Mouse (Mus musculus) neural tube, embryonic 15.5 days (tissue): Measurements from ENCODE around the gene Krt35. TPM values are rescaled to one million over a fixed set of nuclear protein-coding genes. Genes with fewer than 3 reads are reported as not detected.

ENCODE experiments used
- ATAC-seq: fragments of 200-750 bp; cut with Nextera tagmentation; 2 replicates; pipeline ENCODE4 v1.8.0; 2017; ENCODE audit warnings: mild to moderate bottlenecking, moderate TSS enrichment, moderate library complexity; ENCODE audit not compliant: low FRiP score
- H3K27ac ChIP-seq: fragments of 300-500 bp; sonication (generic); replicated peaks from 2 replicates; pipeline ENCODE4 v1.5.1; 2015; ENCODE audit warnings: mild to moderate bottlenecking, inconsistent platforms
- H3K27me3 ChIP-seq: fragments of 300-500 bp; sonication (generic); replicated peaks from 2 replicates; pipeline ENCODE4 v1.6.1; 2015; ENCODE audit warnings: inconsistent platforms
- H3K36me3 ChIP-seq: fragments of 300-500 bp; sonication (generic); 2 replicates; pipeline ENCODE4 v1.6.1; 2015; ENCODE audit warnings: inconsistent platforms
- H3K4me1 ChIP-seq: fragments of 300-500 bp; sonication (generic); 2 replicates; pipeline ENCODE4 v1.6.1; 2015; ENCODE audit warnings: inconsistent platforms
- H3K4me2 ChIP-seq: fragments of 300-500 bp; sonication (generic); 2 replicates; pipeline ENCODE4 v1.6.1; 2015; ENCODE audit warnings: inconsistent platforms, mild to moderate bottlenecking, moderate library complexity
- H3K4me3 ChIP-seq: fragments of 300-500 bp; sonication (generic); replicated peaks from 2 replicates; pipeline ENCODE4 v1.5.1; 2015; ENCODE audit warnings: mild to moderate bottlenecking, inconsistent platforms
- H3K9ac ChIP-seq: fragments of 300-500 bp; sonication (generic); replicated peaks from 2 replicates; pipeline ENCODE4 v1.6.1; 2015; ENCODE audit warnings: mild to moderate bottlenecking, inconsistent platforms
- H3K9me3 ChIP-seq: fragments of 300-500 bp; sonication (generic); replicated peaks from 2 replicates; pipeline ENCODE4 v1.6.1; 2016; ENCODE audit warnings: inconsistent platforms
- WGBS: fragments of 180-500 bp; shearing (Covaris S2); methylation state at CpG from one replicate; pipeline ENCODE4 v1.1.7; 2015; ENCODE audit warnings: mixed read lengths; 5-methylcytosine and 5-hydroxymethylcytosine counted together
- polyA plus RNA-seq: library from polyadenylated mRNA; unstranded; fragments of >200 nt; fragmentation: Nextera tagmentation; extraction: Ambion mirVana; gene quantifications from 2 replicates; pipeline ENCODE4 v1.2.1, GENCODE M21; 2015

Krt35 gene
- polyA plus RNA-seq, 1 experiment from 2014 or later, result 0.09 TPM

GRCm38 (mm10) chr11:100112935-100113741 lies 17.1 kb upstream of the Krt35 start:
- 86% methylated on average over 11 of the region's 11 CpGs for WGBS
- Histone ChIP-seq H3K27ac (no peak overlapping the region), H3K4me3 (no peak overlapping the region), H3K9me3 (no peaks in the 10 kb centered on the region), H3K4me1 (no peaks in the 10 kb centered on the region), H3K36me3 (no peaks in the 10 kb centered on the region), H3K27me3 (no peaks in the 10 kb centered on the region), H3K9ac (no peak overlapping the region), H3K4me2 (no peak overlapping the region)
- ATAC-seq, result no peak

GRCm38 (mm10) chr11:100105576-100106122 lies 9.6 kb upstream of the Krt35 start, which contains the start of gene Krt36:
TSS of gene Krt36 (minus strand) at chr11:100105626.
- WGBS, result 85% methylated on average over 6 of the region's 6 CpGs
- no peaks in the 10 kb centered on the region for H3K9me3 ChIP-seq
- H3K27ac ChIP-seq, result no peak within 1 kb of the TSS
- no peak within 1 kb of the TSS for H3K4me3 ChIP-seq
- H3K9ac ChIP-seq, result no peak within 1 kb of the TSS
- H3K36me3 ChIP-seq, result no peaks in the 10 kb centered on the region
- H3K27me3 ChIP-seq, result no peaks in the 10 kb centered on the region
- no peak within 1 kb of the TSS for H3K4me2 ChIP-seq
- ATAC-seq, result no peak
- H3K4me1 ChIP-seq, result no peaks in the 10 kb centered on the region

GRCm38 (mm10) chr11:100102693-100103429 lies 6.8 kb upstream of the Krt35 start:
- no peaks in the 10 kb centered on the region for H3K36me3 ChIP-seq
- H3K9me3 ChIP-seq, result no peaks in the 10 kb centered on the region
- ATAC-seq, result no peak
- no peak overlapping the region for H3K4me3 ChIP-seq
- H3K27me3 ChIP-seq, result no peaks in the 10 kb centered on the region
- H3K27ac ChIP-seq, result no peak overlapping the region
- 68% methylated on average over 15 of the region's 15 CpGs for WGBS
- H3K4me2 ChIP-seq, result no peak overlapping the region
- 0 out of 2 replicates have a peak, but pooled peaks cover 2% of the 10 kb centered on the region for H3K4me1 ChIP-seq
- no peak overlapping the region for H3K9ac ChIP-seq

GRCm38 (mm10) chr11:100100391-100100790 lies 4.3 kb upstream of the Krt35 start:
- H3K9ac ChIP-seq, result no peak overlapping the region
- H3K9me3 ChIP-seq, result no peaks in the 10 kb centered on the region
- 0 out of 2 replicates have a peak, but pooled peaks cover 3% of the 10 kb centered on the region for H3K4me1 ChIP-seq
- WGBS, result 91% methylated on average over 4 of the region's 4 CpGs
- ATAC-seq, result no peak
- H3K36me3 ChIP-seq, result no peaks in the 10 kb centered on the region
- H3K4me3 ChIP-seq, result no peak overlapping the region
- H3K27ac ChIP-seq, result no peak overlapping the region
- H3K27me3 ChIP-seq, result no peaks in the 10 kb centered on the region
- no peak overlapping the region for H3K4me2 ChIP-seq

GRCm38 (mm10) chr11:100097819-100098218 lies 1.8 kb upstream of the Krt35 start:
- no peaks in the 10 kb centered on the region for H3K27me3 ChIP-seq
- H3K4me1 ChIP-seq, result 0 out of 2 replicates have a peak, but pooled peaks cover 3% of the 10 kb centered on the region
- H3K36me3 ChIP-seq, result no peaks in the 10 kb centered on the region
- WGBS, result 81% methylated on average over 9 of the region's 9 CpGs
- no peak overlapping the region for H3K4me2 ChIP-seq
- H3K9ac ChIP-seq, result no peak overlapping the region
- no peak overlapping the region for H3K4me3 ChIP-seq
- no peak overlapping the region for H3K27ac ChIP-seq
- H3K9me3 ChIP-seq, result no peaks in the 10 kb centered on the region
- ATAC-seq, result no peak

GRCm38 (mm10) chr11:100088378-100089025 lies 7.5 kb downstream of the Krt35 start:
- H3K27me3 ChIP-seq, result no peaks in the 10 kb centered on the region
- H3K4me2 ChIP-seq, result no peak overlapping the region
- no peaks in the 10 kb centered on the region for H3K9me3 ChIP-seq
- no peak for ATAC-seq
- no peaks in the 10 kb centered on the region for H3K36me3 ChIP-seq
- H3K4me3 ChIP-seq, result no peak overlapping the region
- H3K9ac ChIP-seq, result no peak overlapping the region
- no peaks in the 10 kb centered on the region for H3K4me1 ChIP-seq
- no peak overlapping the region for H3K27ac ChIP-seq
- WGBS, result 76% methylated on average over 7 of the region's 7 CpGs

- no peaks in the 10 kb centered on the region for H3K36me3 ChIP-seq
- H3K27ac ChIP-seq, result no peak within 1 kb of the TSS
- H3K9me3 ChIP-seq, result no peaks in the 10 kb centered on the region
- H3K4me3 ChIP-seq, result no peak within 1 kb of the TSS
- no peak within 1 kb of the TSS for H3K4me2 ChIP-seq
- 95% methylated on average over 10 of the region's 10 CpGs for WGBS
- H3K27me3 ChIP-seq, result no peaks in the 10 kb centered on the region
- no peak for ATAC-seq
- no peaks in the 10 kb centered on the region for H3K4me1 ChIP-seq
- no peak within 1 kb of the TSS for H3K9ac ChIP-seq
These were observed 8.2 kb downstream of the Krt35 start, which contains the start of gene Krt32 for GRCm38 (mm10) chr11:100087861-100088260. TSS of gene Krt32 (minus strand) at chr11:100088226.

- Histone ChIP-seq H3K9me3 (no peaks in the 10 kb centered on the region), H3K4me3 (no peak overlapping the region), H3K27ac (no peak overlapping the region), H3K27me3 (no peaks in the 10 kb centered on the region), H3K36me3 (no peaks in the 10 kb centered on the region), H3K4me2 (no peak overlapping the region), H3K9ac (no peak overlapping the region), H3K4me1 (no peaks in the 10 kb centered on the region)
- no peak for ATAC-seq
- WGBS, result 63% methylated on average over 1 of the region's 1 CpGs
These were observed 22.2 kb downstream of the Krt35 start for GRCm38 (mm10) chr11:100073873-100074272.

GRCm38 (mm10) chr11:100067293-100068036 lies 28.6 kb downstream of the Krt35 start:
- Histone ChIP-seq H3K9me3 (no peaks in the 10 kb centered on the region), H3K27me3 (no peaks in the 10 kb centered on the region), H3K9ac (no peak overlapping the region), H3K4me2 (no peak overlapping the region), H3K36me3 (no peaks in the 10 kb centered on the region), H3K4me3 (no peak overlapping the region), H3K27ac (no peak overlapping the region), H3K4me1 (no peaks in the 10 kb centered on the region)
- WGBS, result 85% methylated on average over 17 of the region's 17 CpGs
- no peak for ATAC-seq

GRCm38 (mm10) chr11:100066236-100067010 lies 29.6 kb downstream of the Krt35 start:
- H3K27me3 ChIP-seq, result no peaks in the 10 kb centered on the region
- H3K9me3 ChIP-seq, result no peaks in the 10 kb centered on the region
- H3K27ac ChIP-seq, result no peak overlapping the region
- no peaks in the 10 kb centered on the region for H3K4me1 ChIP-seq
- H3K9ac ChIP-seq, result no peak overlapping the region
- no peaks in the 10 kb centered on the region for H3K36me3 ChIP-seq
- no peak for ATAC-seq
- H3K4me2 ChIP-seq, result no peak overlapping the region
- H3K4me3 ChIP-seq, result no peak overlapping the region
- 66% methylated on average over 12 of the region's 12 CpGs for WGBS
